In the genomic region with DNA sequence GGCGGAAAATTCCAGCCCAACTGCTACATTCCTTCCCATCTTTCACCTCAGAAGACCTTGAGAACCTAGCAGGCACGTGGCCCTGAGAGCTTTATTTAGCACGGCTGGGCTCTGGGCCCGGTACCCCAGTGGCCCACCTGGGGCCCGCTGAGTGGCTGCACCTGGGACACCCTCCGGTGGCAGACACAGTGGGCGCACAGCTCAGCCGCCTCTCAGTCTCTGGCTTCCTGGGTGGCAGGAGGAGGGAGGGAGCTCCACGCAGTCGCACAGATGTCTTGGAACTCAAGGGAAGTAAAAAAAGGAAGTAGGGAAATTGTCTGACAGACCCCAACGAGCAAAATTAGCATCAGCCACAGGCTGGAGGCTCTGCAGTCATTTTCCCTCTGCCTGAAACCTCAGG, we compare ENCODE assay signal across 7 mouse cellular contexts.
DNase-seq lines count a peak whose midpoint lies in the region; ATAC-seq and TF ChIP-seq lines count a peak whose summit lies in the region.

No protein-coding gene starts in this region.

- peaks cover 22% of the 10 kb centered on the region for H3K9me3 ChIP-seq in E14TG2a.4 (ENCODE audit: low read length)
- no peaks in the 10 kb centered on the region for H3K9me3 ChIP-seq in kidney, embryonic 15.5 days (replicated peaks)
- no peaks in the 10 kb centered on the region for H3K9me3 ChIP-seq in limb, embryonic 13.5 days

- TF ChIP-seq CTCF in E14TG2a.4 (conservative IDR thresholded peaks at IDR 0.05; ENCODE audit: low read length), result no peak

- H3K27me3 ChIP-seq in E14TG2a.4 (ENCODE audit: insufficient read depth, low read length), result peaks cover 8% of the 10 kb centered on the region; the same call in 1 of the 2 replicates
- no peaks in the 10 kb centered on the region for H3K27me3 ChIP-seq in kidney, embryonic 15.5 days
- H3K27me3 ChIP-seq in limb, embryonic 13.5 days, result peaks cover 13% of the 10 kb centered on the region

- H3K36me3 ChIP-seq in E14TG2a.4 (ENCODE audit: insufficient read depth, low read length), result no peaks in the 10 kb centered on the region
- H3K36me3 ChIP-seq in kidney, embryonic 15.5 days, result no peaks in the 10 kb centered on the region
- no peaks in the 10 kb centered on the region for H3K36me3 ChIP-seq in limb, embryonic 13.5 days

- 0 out of 2 replicates have a peak overlapping the region, but pooled peaks have one; percentile 11 for H3K27ac ChIP-seq in kidney, embryonic 15.5 days
- H3K27ac ChIP-seq in limb, embryonic 13.5 days, result no peak overlapping the region

- WGBS in kidney, embryonic 15.5 days, result 18% methylated on average over 11 of the region's 11 CpGs
- WGBS in limb, embryonic 13.5 days, result 14% methylated on average over 11 of the region's 11 CpGs

- H3K4me2 ChIP-seq in kidney, embryonic 15.5 days, result peak overlapping the region; percentile 51
- peak overlapping the region; percentile 51 for H3K4me2 ChIP-seq in limb, embryonic 13.5 days (replicated peaks)

- no peak for ATAC-seq in kidney, embryonic 15.5 days (replicated peaks; ENCODE audit: low FRiP score)
- no peak; the same call in 1 of the 2 replicates for ATAC-seq in limb, embryonic 13.5 days (ENCODE audit: low FRiP score, low read depth)

- H3K4me3 ChIP-seq in E14TG2a.4 (replicated peaks; ENCODE audit: low read length), result peak overlapping the region; percentile 49
- H3K4me3 ChIP-seq in kidney, embryonic 15.5 days (replicated peaks), result no peak overlapping the region; the same call in 1 of the 2 replicates
- peak overlapping the region; percentile 5; the same call in 1 of the 2 replicates for H3K4me3 ChIP-seq in limb, embryonic 13.5 days

- H3K9ac ChIP-seq in kidney, embryonic 15.5 days, result no peak overlapping the region
- H3K9ac ChIP-seq in limb, embryonic 13.5 days, result no peak overlapping the region

- H3K4me1 ChIP-seq in E14TG2a.4 (replicated peaks; ENCODE audit: low read depth, low read length), result peaks cover 29% of the 10 kb centered on the region
- peaks cover 13% of the 10 kb centered on the region for H3K4me1 ChIP-seq in kidney, embryonic 15.5 days
- H3K4me1 ChIP-seq in limb, embryonic 13.5 days, result peaks cover 25% of the 10 kb centered on the region

- peak; percentile 9 for DNase-seq in adrenal gland, postnatal 25 days
- DNase-seq in frontal cortex, postnatal 36 days (ENCODE audit: low spot score in 2 of 2), result peak; percentile 71 to 75
- DNase-seq in thymus, adult 18-20 months, result peak; percentile 6 to 11
- no peak for DNase-seq in embryo, embryonic 10 days (ENCODE audit: low spot score)
